Mouse (Mus musculus) forebrain, embryonic 12.5 days (tissue): ENCODE measurements at regions not wholly inside any gene's neighbourhood (a gene's known extent, or its start where the extent isn't known, plus 50 kb on each side); places are given as distances from the start of the nearest gene placed in this dataset.

Experiments used
- ATAC-seq: fragments of 200-750 bp; cut with Nextera tagmentation; 2 replicates; pipeline ENCODE4 v1.8.0; 2017; ENCODE audit warnings: moderate TSS enrichment; ENCODE audit not compliant: low FRiP score
- H3K27ac ChIP-seq: fragments of 300-500 bp; sonication (generic); 2 replicates; pipeline ENCODE4 v1.5.1; 2016; ENCODE audit warnings: mild to moderate bottlenecking
- H3K27me3 ChIP-seq: fragments of 300-500 bp; sonication (generic); 2 replicates; pipeline ENCODE4 v1.6.1; 2016; ENCODE audit warnings: mild to moderate bottlenecking
- H3K36me3 ChIP-seq: fragments of 300-500 bp; sonication (generic); replicated peaks from 2 replicates; pipeline ENCODE4 v1.6.1; 2016; ENCODE audit warnings: mild to moderate bottlenecking
- H3K4me1 ChIP-seq: fragments of 300-500 bp; sonication (generic); 2 replicates; pipeline ENCODE4 v1.6.1; 2016
- H3K4me2 ChIP-seq: fragments of 300-500 bp; sonication (generic); 2 replicates; pipeline ENCODE4 v1.6.1; 2016; ENCODE audit warnings: mild to moderate bottlenecking, moderate library complexity
- H3K4me3 ChIP-seq: fragments of 300-500 bp; sonication (generic); replicated peaks from 2 replicates; pipeline ENCODE4 v1.5.1; 2016; ENCODE audit warnings: mild to moderate bottlenecking
- H3K9ac ChIP-seq: fragments of 300-500 bp; sonication (generic); 2 replicates; pipeline ENCODE4 v1.6.1; 2016; ENCODE audit warnings: mild to moderate bottlenecking
- H3K9me3 ChIP-seq: fragments of 300-500 bp; sonication (generic); 2 replicates; pipeline ENCODE4 v1.6.1; 2016
- whole genome bisulfite sequencing: fragments of 180-500 bp; shearing (Covaris S2); methylation state at CpG from one replicate; pipeline ENCODE4 v1.1.7; 2016; 5-methylcytosine and 5-hydroxymethylcytosine counted together

DNA sequence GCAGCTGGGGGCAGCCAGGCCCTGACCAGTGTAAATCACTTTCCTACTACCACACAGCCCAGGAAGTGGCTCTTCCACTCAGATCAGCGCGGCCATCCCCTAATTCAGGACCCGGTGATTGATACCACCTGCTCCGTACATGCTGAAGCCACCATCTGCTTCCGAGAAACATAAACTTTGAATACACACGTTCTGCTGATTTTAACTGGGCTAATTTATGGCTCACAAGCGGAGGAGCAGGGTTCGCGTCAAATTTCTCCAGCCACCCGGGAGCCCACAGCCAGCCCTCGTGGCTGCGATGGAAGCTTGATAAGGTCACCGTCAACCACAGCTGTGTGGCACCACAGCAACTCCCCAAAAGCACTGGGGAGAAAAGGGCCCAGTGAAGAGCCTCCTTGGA, 72.0 kb upstream of the Nkx1-1 start:
- H3K36me3 ChIP-seq, result no peaks in the 10 kb centered on the region
- no peak overlapping the region for H3K4me3 ChIP-seq
- H3K27ac ChIP-seq, result no peak overlapping the region
- no peak overlapping the region for H3K9ac ChIP-seq
- no peak for ATAC-seq
- H3K9me3 ChIP-seq, result no peaks in the 10 kb centered on the region
- H3K27me3 ChIP-seq, result peaks cover 65% of the 10 kb centered on the region
- 69% methylated on average over 13 of the region's 13 CpGs for WGBS
- peaks cover 29% of the 10 kb centered on the region for H3K4me1 ChIP-seq
- H3K4me2 ChIP-seq, result no peak overlapping the region

- Histone ChIP-seq H3K4me2 (0 out of 2 replicates have a peak overlapping the region, but pooled peaks have one; percentile 11), H3K27ac (no peak overlapping the region), H3K27me3 (peaks cover 80% of the 10 kb centered on the region), H3K4me3 (no peak overlapping the region), H3K9ac (no peak overlapping the region), H3K4me1 (peaks cover 31% of the 10 kb centered on the region), H3K9me3 (no peaks in the 10 kb centered on the region), H3K36me3 (no peaks in the 10 kb centered on the region)
- no peak for ATAC-seq
- 48% methylated on average over 23 of the region's 23 CpGs for WGBS
These were observed 68.1 kb upstream of the Nkx1-1 start for GRCm38 (mm10) chr5:33501735-33502495.

GRCm38 (mm10) chr5:33501211-33501610, 67.4 kb upstream of the Nkx1-1 start:
- no peak overlapping the region for H3K9ac ChIP-seq
- no peak for ATAC-seq
- H3K27ac ChIP-seq, result no peak overlapping the region
- 44% methylated on average over 7 of the region's 7 CpGs for WGBS
- peaks cover 27% of the 10 kb centered on the region for H3K4me1 ChIP-seq
- H3K36me3 ChIP-seq, result no peaks in the 10 kb centered on the region
- H3K27me3 ChIP-seq, result peaks cover 81% of the 10 kb centered on the region
- H3K4me2 ChIP-seq, result 0 out of 2 replicates have a peak overlapping the region, but pooled peaks have one; percentile 11
- no peak overlapping the region for H3K4me3 ChIP-seq
- H3K9me3 ChIP-seq, result no peaks in the 10 kb centered on the region

DNA sequence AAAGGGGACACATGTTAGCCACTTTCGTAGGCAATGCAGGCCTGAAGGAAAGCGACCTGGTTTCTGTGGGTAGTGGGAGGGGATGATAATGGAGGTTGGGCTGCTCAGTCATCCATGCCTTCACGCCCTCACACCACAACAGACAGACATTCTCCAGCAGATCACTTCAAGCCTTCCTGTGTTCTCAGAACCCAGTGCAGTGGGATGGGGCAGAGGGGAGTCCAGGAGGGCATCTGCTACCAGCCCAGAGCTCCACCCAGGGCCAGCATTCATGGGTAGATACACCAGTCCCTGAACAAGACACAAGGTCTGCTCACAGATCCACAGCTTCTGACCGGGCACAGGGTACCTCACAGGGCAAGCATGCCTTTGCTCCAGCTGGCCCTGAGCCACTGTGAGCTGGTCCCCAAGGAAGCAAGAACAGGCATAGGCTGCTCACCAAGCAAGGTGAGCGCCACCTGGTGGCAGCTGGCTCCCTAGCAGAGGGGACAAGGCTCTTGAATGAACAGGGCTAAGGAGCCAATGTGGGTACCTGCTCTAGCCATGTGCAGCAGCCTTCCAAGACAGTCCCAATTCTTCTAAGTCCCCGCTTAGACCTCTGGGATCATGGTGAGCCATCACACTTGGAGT, 62.2 kb upstream of the Nkx1-1 start:
- no peaks in the 10 kb centered on the region for H3K36me3 ChIP-seq
- no peak overlapping the region for H3K4me2 ChIP-seq
- 25% methylated on average over 6 of the region's 6 CpGs for WGBS
- H3K4me3 ChIP-seq, result no peak overlapping the region
- peaks cover 16% of the 10 kb centered on the region for H3K4me1 ChIP-seq
- ATAC-seq, result peak; percentile 79
- H3K9me3 ChIP-seq, result no peaks in the 10 kb centered on the region
- H3K9ac ChIP-seq, result no peak overlapping the region
- peaks cover 63% of the 10 kb centered on the region for H3K27me3 ChIP-seq
- no peak overlapping the region for H3K27ac ChIP-seq

DNA sequence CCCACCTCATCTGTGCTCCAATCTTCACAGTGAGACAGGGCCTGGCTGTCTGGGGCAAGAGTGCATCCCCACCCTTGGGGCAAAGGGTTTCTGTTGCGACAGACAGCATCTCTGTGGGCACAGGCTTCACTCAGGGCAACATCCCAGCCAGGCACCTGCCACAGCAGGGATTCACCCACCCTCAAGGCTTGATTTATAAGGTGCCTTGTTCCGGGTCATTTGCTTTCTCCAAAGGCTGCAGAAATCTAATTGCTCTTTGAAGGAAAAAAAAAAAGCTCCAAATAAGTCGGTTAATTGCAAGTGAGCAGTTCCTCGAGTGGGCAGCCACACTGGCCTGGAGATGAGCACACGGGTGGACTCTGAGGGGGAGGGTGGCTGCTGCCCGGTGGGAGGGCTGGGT, 61.5 kb upstream of the Nkx1-1 start:
- no peaks in the 10 kb centered on the region for H3K36me3 ChIP-seq
- WGBS, result 29% methylated on average over 6 of the region's 6 CpGs
- H3K27me3 ChIP-seq, result peaks cover 65% of the 10 kb centered on the region
- no peak for ATAC-seq
- H3K27ac ChIP-seq, result no peak overlapping the region
- no peak overlapping the region for H3K4me3 ChIP-seq
- H3K9me3 ChIP-seq, result no peaks in the 10 kb centered on the region
- no peak overlapping the region for H3K4me2 ChIP-seq
- no peak overlapping the region for H3K9ac ChIP-seq
- H3K4me1 ChIP-seq, result peaks cover 11% of the 10 kb centered on the region

DNA sequence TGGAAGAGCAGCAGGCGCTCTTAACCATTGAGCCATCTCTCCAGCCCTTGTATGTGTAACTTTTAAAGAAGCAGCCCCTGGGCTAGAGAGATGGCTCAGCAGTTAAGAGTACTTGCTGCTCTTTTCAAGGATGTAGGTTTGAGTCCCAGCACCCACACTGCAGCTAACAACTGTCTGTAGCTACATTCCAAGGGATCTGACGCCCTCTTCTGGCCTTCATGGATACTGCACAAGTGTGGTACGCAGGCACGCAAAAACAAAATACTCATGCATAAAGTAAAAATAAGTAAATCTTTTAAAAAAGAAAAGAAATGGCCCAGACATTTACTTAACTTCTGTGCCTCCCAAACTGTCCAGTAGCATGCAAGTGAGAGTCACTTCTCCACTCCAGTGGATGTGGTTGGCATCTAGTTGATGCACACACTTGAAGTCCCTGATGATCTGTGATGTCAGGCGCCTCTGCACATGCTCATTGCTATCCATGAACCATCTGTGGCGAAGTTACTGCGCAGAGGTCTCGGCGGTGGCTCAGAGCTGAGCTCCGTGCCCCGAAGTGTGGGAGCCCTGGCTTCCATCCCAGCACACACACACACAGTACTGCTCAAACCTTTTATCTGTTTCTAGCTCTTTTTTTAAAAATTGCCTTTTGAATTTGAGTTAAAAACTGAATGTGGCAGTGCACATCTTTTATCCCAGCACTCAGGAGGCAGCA, 59.0 kb upstream of the Nkx1-1 start:
- Histone ChIP-seq H3K36me3 (no peaks in the 10 kb centered on the region), H3K4me3 (no peak overlapping the region), H3K27me3 (peaks cover 58% of the 10 kb centered on the region), H3K4me1 (peaks cover 24% of the 10 kb centered on the region), H3K4me2 (no peak overlapping the region), H3K9ac (no peak overlapping the region), H3K27ac (no peak overlapping the region), H3K9me3 (no peaks in the 10 kb centered on the region)
- WGBS, result 90% methylated on average over 11 of the region's 11 CpGs
- ATAC-seq, result no peak

DNA sequence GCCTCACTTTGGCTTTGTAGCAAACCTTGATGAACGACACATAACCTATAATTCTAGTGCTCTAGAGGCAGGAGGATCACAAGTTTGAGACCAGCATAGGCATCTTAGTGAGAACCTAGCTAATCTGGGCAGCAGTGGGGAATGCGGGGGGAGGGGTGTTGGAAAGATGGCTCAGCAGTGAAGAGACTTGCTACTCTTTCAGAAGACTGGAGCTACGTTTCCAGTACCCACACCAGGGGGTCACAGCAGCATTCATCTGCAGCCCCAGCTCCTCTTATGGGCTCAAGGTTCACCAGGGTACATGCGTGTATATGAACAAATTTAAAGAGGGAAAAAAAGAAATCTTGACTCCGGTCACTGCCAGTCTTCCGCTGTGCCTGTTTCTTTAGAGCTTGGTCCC, 55.5 kb upstream of the Nkx1-1 start:
- Histone ChIP-seq H3K27me3 (peaks cover 50% of the 10 kb centered on the region), H3K9ac (no peak overlapping the region), H3K4me3 (no peak overlapping the region), H3K36me3 (no peaks in the 10 kb centered on the region), H3K4me1 (peaks cover 23% of the 10 kb centered on the region), H3K4me2 (no peak overlapping the region), H3K9me3 (no peaks in the 10 kb centered on the region), H3K27ac (no peak overlapping the region)
- ATAC-seq, result no peak
- 66% methylated on average over 6 of the region's 6 CpGs for WGBS

DNA sequence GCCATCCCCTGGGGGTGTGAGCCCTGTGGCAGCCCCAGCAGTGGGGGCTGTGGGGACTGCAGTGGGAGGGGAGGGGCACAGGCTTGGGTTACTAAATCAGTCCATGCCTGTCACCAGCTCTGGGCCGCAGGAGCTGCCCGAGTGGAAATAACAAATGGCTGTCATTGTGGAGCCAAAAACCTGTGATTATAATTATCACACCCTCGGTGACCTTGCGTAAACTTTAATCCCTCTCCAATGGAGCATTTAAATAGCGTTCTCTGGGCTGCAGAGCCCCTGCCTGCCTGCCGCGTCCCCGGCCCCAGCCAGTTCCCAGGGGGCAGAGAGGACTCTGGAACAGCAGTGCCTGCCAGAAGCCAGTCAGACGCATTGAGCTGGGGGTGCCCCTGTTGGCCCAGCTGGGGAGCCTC, 54.4 kb upstream of the Nkx1-1 start:
- no peaks in the 10 kb centered on the region for H3K36me3 ChIP-seq
- WGBS, result 4% methylated on average over 9 of the region's 9 CpGs
- ATAC-seq, result no peak
- no peaks in the 10 kb centered on the region for H3K9me3 ChIP-seq
- no peak overlapping the region for H3K9ac ChIP-seq
- H3K27me3 ChIP-seq, result peaks cover 53% of the 10 kb centered on the region
- H3K4me2 ChIP-seq, result no peak overlapping the region
- peaks cover 23% of the 10 kb centered on the region for H3K4me1 ChIP-seq
- no peak overlapping the region for H3K4me3 ChIP-seq
- no peak overlapping the region for H3K27ac ChIP-seq

DNA sequence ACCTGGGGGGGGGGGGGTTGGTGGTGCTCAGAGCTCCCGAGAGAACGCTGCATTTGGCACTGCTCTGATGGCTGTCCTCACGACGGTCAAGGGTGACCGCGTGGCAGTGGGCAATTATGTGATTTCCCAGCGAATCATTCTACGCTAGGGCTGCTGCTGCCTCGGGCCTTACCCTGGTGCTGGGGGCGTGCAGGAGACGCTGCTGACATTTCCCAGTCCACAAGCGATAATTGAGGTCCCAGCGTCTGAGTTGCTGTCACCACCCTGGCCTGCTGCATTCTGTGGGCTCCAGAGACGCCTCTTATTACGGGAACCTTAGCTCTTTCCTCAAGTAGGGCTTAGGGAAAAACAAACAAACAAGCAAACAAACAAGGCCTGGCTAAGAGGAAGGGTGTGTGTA, 52.0 kb upstream of the Nkx1-1 start:
- H3K4me1 ChIP-seq, result peaks cover 23% of the 10 kb centered on the region
- H3K4me3 ChIP-seq, result no peak overlapping the region
- no peak overlapping the region for H3K9ac ChIP-seq
- no peaks in the 10 kb centered on the region for H3K36me3 ChIP-seq
- ATAC-seq, result no peak
- H3K27ac ChIP-seq, result no peak overlapping the region
- H3K4me2 ChIP-seq, result no peak overlapping the region
- 71% methylated on average over 15 of the region's 15 CpGs for WGBS
- no peaks in the 10 kb centered on the region for H3K9me3 ChIP-seq
- peaks cover 59% of the 10 kb centered on the region for H3K27me3 ChIP-seq
